Mouse (Mus musculus) G1E (cell line): ENCODE data around the gene S100a4.

ENCODE experiments used
- CTCF ChIP-seq: IDR thresholded peaks from 2 replicates; pipeline ENCODE4 v1.5.1; 2012; ENCODE audit warnings: low read depth, low read length, inconsistent platforms, mixed read lengths
- GATA1 ChIP-seq: IDR thresholded peaks from 2 replicates; pipeline ENCODE4 v1.6.1; 2012; ENCODE audit warnings: borderline replicate concordance, low read length, inconsistent platforms, mixed read lengths

- no peak for TF ChIP-seq CTCF
- no peak for TF ChIP-seq GATA1
Measured at GRCm38 (mm10) chr3:90597736-90598135, 5.8 kb upstream of the S100a4 start.
